Mouse (Mus musculus) heart, embryonic 11.5 days (tissue): Measurements from ENCODE around the gene D230025D16Rik. TPM values are rescaled to one million over a fixed set of nuclear protein-coding genes. Genes with fewer than 3 reads are reported as not detected.

Experiments used
- ATAC-seq: fragments of 200-750 bp; cut with Nextera tagmentation; replicated peaks from 2 replicates; pipeline ENCODE4 v1.8.0; 2017; ENCODE audit warnings: moderate library complexity; ENCODE audit not compliant: insufficient number of reproducible peaks, low FRiP score, low TSS enrichment
- H3K27ac ChIP-seq: fragments of 300-500 bp; sonication (generic); 2 replicates; pipeline ENCODE4 v1.5.1; 2014; ENCODE audit warnings: mild to moderate bottlenecking, low read depth, low read length
- H3K27me3 ChIP-seq: fragments of 300-500 bp; sonication (generic); 2 replicates; pipeline ENCODE4 v1.6.1; 2014; ENCODE audit warnings: mild to moderate bottlenecking, low read length, mixed read lengths; ENCODE audit not compliant: control insufficient read depth, insufficient read depth
- H3K36me3 ChIP-seq: fragments of 300-500 bp; sonication (generic); 2 replicates; pipeline ENCODE4 v1.6.1; 2014; ENCODE audit warnings: mild to moderate bottlenecking, low read length, moderate library complexity, mixed read lengths; ENCODE audit not compliant: control insufficient read depth, insufficient read depth
- H3K4me1 ChIP-seq: fragments of 300-500 bp; sonication (generic); 2 replicates; pipeline ENCODE4 v1.6.1; 2014; ENCODE audit warnings: low read length; ENCODE audit not compliant: control insufficient read depth, insufficient read depth
- H3K4me2 ChIP-seq: fragments of 300-500 bp; sonication (generic); 2 replicates; pipeline ENCODE4 v1.6.1; 2014; ENCODE audit warnings: mild to moderate bottlenecking, moderate library complexity
- H3K4me3 ChIP-seq: fragments of 300-500 bp; sonication (generic); 2 replicates; pipeline ENCODE4 v1.5.1; 2014; ENCODE audit warnings: low read depth, low read length
- H3K9ac ChIP-seq: fragments of 300-500 bp; sonication (generic); 2 replicates; pipeline ENCODE4 v1.6.1; 2014; ENCODE audit warnings: mild to moderate bottlenecking, low read depth, low read length, moderate library complexity
- H3K9me3 ChIP-seq: fragments of 300-500 bp; sonication (generic); replicated peaks from 2 replicates; pipeline ENCODE4 v1.6.1; 2016; ENCODE audit warnings: low read length; ENCODE audit not compliant: control insufficient read depth
- WGBS: fragments of 180-500 bp; shearing (Covaris S2); extraction: QIAGEN DNeasy Blood & Tissue Kit; methylation state at CpG from one replicate; pipeline ENCODE4 v1.1.7; 2014; ENCODE audit not compliant: insufficient replicate concordance; 5-methylcytosine and 5-hydroxymethylcytosine counted together
- polyA plus RNA-seq: library from polyadenylated mRNA; unstranded; fragments of >200 nt; fragmentation: Nextera tagmentation; extraction: Ambion mirVana; gene quantifications from 2 replicates; pipeline ENCODE4 v1.2.1, GENCODE M21; 2014

Gene D230025D16Rik
- polyA plus RNA-seq, 1 experiment from 2014 or later = 20.9 TPM

GRCm38 (mm10) chr8:105298351-105299252 lies 73.7 kb downstream of the D230025D16Rik start:
- Histone ChIP-seq H3K27me3 (peaks cover 4% of the 10 kb centered on the region; the same call in 1 of the 2 replicates), H3K27ac (peak overlapping the region; percentile 70; the same call in 1 of the 2 replicates), H3K9me3 (no peaks in the 10 kb centered on the region)

GRCm38 (mm10) chr8:105299962-105300361 lies 75.0 kb downstream of the D230025D16Rik start:
- Histone ChIP-seq H3K4me2 (peak overlapping the region; percentile 83), H3K9me3 (no peaks in the 10 kb centered on the region), H3K27me3 (no peaks in the 10 kb centered on the region), H3K36me3 (peaks cover 36% of the 10 kb centered on the region), H3K4me1 (peaks cover 26% of the 10 kb centered on the region), H3K27ac (peak overlapping the region; percentile 35; the same call in 1 of the 2 replicates), H3K4me3 (peak overlapping the region; percentile 8; the same call in 1 of the 2 replicates), H3K9ac (no peak overlapping the region)
- peak; percentile 55; the same call in 1 of the 2 replicates for ATAC-seq
- WGBS = 86% methylated on average over 8 of the region's 8 CpGs

More at GRCm38 (mm10) chr8:105298351-105299252, 73.7 kb downstream of the D230025D16Rik start:
- 46% methylated on average over 18 of the region's 18 CpGs for WGBS
- Histone ChIP-seq H3K4me3 (peak overlapping the region; percentile 96), H3K36me3 (peaks cover 36% of the 10 kb centered on the region), H3K4me1 (peaks cover 13% of the 10 kb centered on the region), H3K9ac (peak overlapping the region; percentile 96), H3K4me2 (peak overlapping the region; percentile 83)
- no peak for ATAC-seq

Other genes starting within 250 kb of the D230025D16Rik start
- not detected in 2 replicates for gene Ces2h, start 224.3 kb upstream of the D230025D16Rik start, polyA plus RNA-seq
- not detected in 2 replicates for gene Ces3a, start 176.5 kb upstream of the D230025D16Rik start, polyA plus RNA-seq
- not detected in 2 replicates for gene Ces3b, start 141.4 kb upstream of the D230025D16Rik start, polyA plus RNA-seq
- not detected in 2 replicates for gene Ces4a, start 93.3 kb upstream of the D230025D16Rik start, polyA plus RNA-seq
- 57.2 and 61.2 TPM in 2 replicates for gene Cbfb, start 54.5 kb upstream of the D230025D16Rik start, polyA plus RNA-seq
- 8.6 and 10.0 TPM in 2 replicates for gene B3gnt9, start 30.0 kb downstream of the D230025D16Rik start, polyA plus RNA-seq
- 14.3 and 17.0 TPM in 2 replicates for gene Tradd, start 39.5 kb downstream of the D230025D16Rik start, polyA plus RNA-seq
- 2.3 and 2.8 TPM in 2 replicates for gene Fbxl8, start 39.5 kb downstream of the D230025D16Rik start, polyA plus RNA-seq
- gene Hsf4, start 44.7 kb downstream of the D230025D16Rik start, polyA plus RNA-seq = not detected in 2 replicates
- 1.8 and 2.0 TPM in 2 replicates for gene Nol3, start 51.0 kb downstream of the D230025D16Rik start, polyA plus RNA-seq
- gene 4931428F04Rik, start 64.7 kb downstream of the D230025D16Rik start, polyA plus RNA-seq = 4.5 and 6.7 TPM in 2 replicates
- gene Exoc3l, start 71.0 kb downstream of the D230025D16Rik start, polyA plus RNA-seq = 10.8 and 15.0 TPM in 2 replicates
- gene E2f4, start 72.5 kb downstream of the D230025D16Rik start, polyA plus RNA-seq = 70.7 and 81.9 TPM in 2 replicates
- 2.9 and 4.2 TPM in 2 replicates for gene Elmo3, start 80.5 kb downstream of the D230025D16Rik start, polyA plus RNA-seq
- 1.3 and 1.7 TPM in 2 replicates for gene Lrrc29, start 101.1 kb downstream of the D230025D16Rik start, polyA plus RNA-seq
- 83.5 and 88.7 TPM in 2 replicates for gene Tmem208, start 101.2 kb downstream of the D230025D16Rik start, polyA plus RNA-seq
- gene Fhod1, start 122.8 kb downstream of the D230025D16Rik start, polyA plus RNA-seq = 2.8 and 3.1 TPM in 2 replicates
- 1.5 and 2.1 TPM in 2 replicates for gene Slc9a5, start 123.7 kb downstream of the D230025D16Rik start, polyA plus RNA-seq
- 0.11 TPM in 1 of 2 replicates, not detected in the other for gene Plekhg4, start 148.1 kb downstream of the D230025D16Rik start, polyA plus RNA-seq
- not detected in 2 replicates for gene Kctd19, start 188.4 kb downstream of the D230025D16Rik start, polyA plus RNA-seq
- gene Lrrc36, start 188.4 kb downstream of the D230025D16Rik start, polyA plus RNA-seq = not detected in 2 replicates
- gene Tppp3, start 246.4 kb downstream of the D230025D16Rik start, polyA plus RNA-seq = 21.0 and 21.1 TPM in 2 replicates